Mouse (Mus musculus): ENCODE measurements around the gene St6gal1. TPM values are rescaled to one million over a fixed set of nuclear protein-coding genes. Genes with fewer than 3 reads are reported as not detected.
A peak's percentile ranks its signal among the peaks of the same experiment; 100 is the strongest.

St6gal1 gene
- total RNA-seq, 2 experiments from 2014 or later = 3.4 to 3.5 TPM

GRCm38 (mm10) chr16:23274606-23275310, 50.2 kb downstream of the St6gal1 start:
- no peak for DNase-seq

- DNase-seq = no peak
These were observed 51.1 kb downstream of the St6gal1 start for GRCm38 (mm10) chr16:23275661-23276060.

DNA sequence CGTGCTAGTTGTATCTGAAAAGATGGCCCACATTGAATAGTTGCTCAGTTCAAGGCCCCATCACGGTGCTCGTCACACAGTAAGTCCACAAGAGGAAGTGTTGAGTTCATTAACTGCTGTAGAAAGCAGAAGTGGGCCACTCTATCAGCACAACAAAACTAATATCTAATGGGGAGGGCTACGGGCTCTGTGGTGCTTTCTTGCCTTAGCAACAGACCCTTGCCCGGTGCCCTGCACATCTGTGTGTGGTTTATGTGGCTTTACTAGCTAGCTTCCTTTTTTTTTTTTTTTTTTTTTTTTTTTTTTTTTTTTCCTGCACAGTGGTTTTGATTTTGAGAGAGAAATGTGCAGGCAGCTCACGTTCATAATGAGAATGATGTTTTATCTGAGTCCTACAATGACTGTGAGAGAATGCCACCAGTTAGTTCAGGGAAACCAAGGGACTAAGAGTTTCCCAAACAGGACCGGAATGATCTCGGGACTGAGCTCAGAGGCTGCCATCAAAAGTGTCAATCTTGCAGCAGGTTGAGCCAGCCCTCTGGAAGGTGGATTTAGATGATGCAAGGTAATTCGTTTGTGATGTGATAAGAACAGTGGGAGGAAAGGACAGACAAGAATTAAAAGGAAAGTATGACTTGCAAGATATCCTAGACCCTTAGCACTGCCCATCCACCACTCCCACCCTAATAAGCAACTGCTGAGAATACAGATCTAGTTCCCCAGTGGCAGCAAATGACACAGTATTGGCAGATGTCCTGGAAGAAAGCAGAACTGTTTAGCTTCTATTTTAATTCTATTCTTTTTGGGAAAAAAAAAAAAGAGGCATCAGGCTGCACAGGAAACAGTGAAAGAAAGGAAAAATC, 55.6 kb downstream of the St6gal1 start:
- no peak for DNase-seq

DNA sequence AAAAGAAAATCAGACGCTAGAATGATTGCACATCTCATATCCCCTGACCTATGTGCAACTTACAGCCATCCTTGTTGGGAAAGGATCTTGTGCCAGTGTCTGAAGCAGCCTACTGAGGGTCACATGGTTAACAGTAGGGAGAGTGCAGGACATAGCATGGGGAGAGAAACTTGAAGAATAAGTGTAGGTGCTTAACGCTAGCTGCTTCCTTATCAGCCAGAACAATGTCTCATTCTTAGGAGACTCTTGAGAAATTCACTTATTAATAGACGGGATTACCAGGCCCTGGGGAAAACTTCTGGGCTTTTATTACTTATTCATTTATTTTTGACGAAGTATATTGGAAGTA, 56.2 kb downstream of the St6gal1 start:
- DNase-seq = no peak

DNA sequence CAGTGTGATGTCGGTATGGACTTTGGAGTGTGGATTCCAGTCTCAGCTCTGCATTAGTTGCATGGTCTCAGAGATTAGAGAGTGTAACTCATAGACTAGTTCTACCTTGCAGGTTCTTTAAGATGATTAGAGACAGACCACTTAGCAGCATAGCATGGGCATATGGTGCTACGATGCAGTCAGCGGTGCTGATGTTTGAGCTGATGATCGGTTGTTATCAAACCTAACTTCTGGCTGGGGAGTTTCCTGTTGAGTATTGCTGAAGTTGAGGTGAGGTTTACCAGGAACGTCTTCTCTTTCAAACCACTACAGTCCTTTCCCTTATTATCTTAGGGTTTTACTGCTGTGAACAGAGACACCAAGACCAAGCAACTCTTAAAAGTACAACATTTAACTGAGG, 57.7 kb downstream of the St6gal1 start:
- DNase-seq = no peak

DNA sequence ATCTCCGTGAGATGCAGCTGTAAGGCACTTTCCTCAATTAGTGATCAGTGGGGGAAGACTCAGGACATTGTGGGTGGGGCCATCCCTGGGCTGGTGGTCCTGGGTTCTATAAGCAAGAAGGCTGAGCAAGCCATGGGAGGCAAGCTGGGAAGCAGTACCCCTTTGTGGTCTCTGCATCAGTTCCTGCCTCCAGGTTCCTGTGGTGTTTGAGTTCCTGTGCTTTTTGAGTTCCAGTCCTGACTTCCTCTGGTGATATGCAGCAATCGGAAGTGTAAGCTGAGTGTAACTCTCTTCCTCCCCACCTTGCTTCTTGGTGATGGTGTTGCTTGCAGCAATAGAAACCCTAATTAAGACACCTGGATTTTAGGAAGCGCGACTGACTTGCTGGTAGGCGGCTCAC, 58.4 kb downstream of the St6gal1 start:
- DNase-seq = no peak

- no peak for DNase-seq
These were observed 59.1 kb downstream of the St6gal1 start for GRCm38 (mm10) chr16:23283677-23284076.

DNA sequence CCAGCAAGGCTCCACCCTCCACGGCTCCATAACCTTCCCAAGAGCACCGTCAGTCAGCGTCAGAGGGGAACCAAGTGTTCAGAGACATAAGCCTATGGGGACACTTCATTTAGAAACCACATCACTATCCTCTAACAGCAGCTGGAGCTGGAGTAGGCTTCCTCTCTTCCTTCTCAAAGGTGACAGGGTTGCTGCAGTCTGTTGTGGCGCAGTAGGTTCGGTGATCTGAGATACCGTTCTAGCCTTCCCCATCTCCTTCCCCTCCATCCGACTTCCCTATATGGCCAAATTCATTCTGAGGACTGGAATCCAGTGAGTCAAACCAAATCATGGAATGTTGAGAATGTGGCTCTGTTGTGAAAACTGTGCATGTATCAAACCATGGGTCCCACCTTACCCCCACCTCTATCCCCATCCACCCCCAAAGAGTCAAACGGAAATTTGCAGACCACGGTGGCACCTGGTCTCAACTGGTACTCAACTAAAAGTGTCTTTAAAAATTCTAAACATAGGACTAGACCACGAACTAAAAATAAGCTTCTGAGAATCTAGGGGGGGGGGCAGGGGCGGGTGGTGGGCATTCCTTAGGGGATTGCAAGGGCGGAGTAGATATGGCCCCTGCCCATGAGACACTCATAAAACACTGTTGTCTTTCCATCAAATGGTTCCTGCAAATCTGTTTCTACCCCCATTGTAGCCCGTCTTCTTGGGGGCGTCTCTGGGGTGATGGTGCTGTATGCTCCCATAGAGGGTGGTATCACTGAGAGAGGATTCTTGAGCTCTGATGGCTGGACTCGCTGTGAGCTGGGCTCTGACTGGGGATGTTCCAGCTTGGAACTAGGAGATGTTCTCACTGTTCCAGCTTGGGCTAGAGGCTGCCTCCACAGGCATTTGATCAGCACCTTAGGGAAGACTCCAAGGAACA, 60.2 kb downstream of the St6gal1 start:
- no peak for DNase-seq

GRCm38 (mm10) chr16:23286380-23287097, 62.0 kb downstream of the St6gal1 start:
- DNase-seq = no peak

DNA sequence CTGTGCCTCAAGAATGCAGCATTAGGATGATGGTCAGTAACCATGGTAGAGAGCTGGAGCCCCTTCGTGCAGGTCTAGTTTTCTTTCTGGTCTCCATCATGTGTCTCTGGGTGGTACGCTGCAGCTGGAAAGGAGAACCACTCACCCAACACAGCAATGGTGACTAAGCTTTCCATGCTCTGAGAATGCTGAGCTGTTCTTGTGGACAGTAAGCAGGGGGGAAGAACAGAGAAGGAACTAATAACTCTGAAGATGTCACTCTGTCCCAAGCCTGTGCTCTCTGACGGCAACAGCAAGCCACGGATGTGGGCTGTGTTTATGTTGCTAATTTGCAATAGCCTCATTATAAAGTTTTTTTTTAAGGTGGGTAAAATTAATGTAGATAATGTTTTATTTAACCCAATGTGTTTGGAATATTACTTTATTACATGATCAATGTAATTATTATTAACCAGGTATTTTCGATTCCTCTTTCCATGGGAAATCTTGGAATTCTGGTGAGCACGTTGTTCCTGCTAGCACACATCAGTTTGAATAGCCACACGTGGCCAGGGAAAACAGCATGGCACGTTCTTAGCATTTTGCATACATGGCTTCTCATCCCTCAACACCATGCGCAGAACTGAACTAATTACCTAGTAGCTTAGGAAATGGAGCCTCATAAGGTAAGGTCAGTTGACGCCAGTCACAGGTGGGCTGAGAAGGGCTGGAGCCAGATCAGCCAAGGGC, 62.9 kb downstream of the St6gal1 start:
- no peak for DNase-seq

DNA sequence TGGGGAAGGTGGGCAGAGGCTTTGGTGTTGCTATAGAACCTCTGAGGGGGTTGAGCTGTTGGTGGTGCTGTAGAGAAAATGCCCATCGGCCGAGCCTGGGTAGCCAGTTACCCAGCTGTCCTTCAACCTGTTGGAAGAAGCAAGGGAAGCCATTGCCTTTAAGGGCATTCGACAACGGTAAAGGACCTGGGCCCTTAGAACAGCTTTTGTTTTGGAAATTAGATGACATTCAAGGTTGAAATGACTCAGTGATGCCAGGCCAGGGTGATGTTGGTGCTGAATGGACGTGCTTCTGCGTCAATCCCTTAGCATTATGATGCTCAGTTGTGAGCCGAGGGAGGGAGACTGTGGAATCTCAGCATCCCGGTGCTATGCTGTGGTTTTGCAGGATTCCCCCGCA, 63.6 kb downstream of the St6gal1 start:
- no peak for DNase-seq

DNA sequence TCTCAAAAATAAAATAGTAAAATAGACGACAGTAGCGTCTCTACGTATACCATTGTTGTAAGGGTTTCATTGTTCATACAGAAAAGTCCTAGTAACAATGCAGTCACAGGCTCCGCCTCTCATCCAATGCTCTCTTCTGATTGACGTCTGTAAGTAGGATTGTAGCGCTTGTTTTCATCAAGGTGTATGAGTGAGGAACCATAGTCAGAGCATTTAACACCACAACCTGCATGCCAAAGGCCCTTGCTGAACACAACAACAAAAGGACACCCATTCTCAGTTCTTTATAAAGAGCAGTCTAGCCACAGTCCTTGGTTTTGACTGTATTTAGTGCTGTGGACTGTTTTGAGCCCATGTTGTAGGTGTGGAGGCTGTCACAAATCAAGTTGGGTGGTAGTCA, 64.9 kb downstream of the St6gal1 start:
- no peak for DNase-seq

- no peak for DNase-seq
These were observed 65.6 kb downstream of the St6gal1 start for GRCm38 (mm10) chr16:23290171-23290570.

DNA sequence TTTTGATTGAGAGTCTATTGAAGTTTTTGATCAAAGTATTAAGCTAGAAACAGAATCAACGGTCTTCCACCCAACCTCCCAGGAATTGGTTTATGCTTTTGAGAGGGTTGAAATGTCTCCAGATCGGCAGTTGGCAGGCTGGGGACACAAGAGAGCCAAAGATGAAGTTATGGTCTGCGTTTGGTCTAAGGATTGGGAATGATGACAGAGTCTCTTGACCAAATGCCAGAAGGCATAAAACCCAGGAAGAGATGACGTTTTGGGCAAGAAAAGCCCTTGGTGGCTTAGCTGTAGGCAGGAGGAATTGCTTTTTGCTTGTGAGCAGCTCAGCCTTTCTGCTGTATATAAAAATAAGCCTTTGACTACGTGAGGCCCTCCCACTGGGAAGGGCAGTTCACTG, 67.0 kb downstream of the St6gal1 start:
- DNase-seq = peak; percentile 72

- DNase-seq = no peak
These were observed 69.7 kb downstream of the St6gal1 start for GRCm38 (mm10) chr16:23294236-23294635.

DNA sequence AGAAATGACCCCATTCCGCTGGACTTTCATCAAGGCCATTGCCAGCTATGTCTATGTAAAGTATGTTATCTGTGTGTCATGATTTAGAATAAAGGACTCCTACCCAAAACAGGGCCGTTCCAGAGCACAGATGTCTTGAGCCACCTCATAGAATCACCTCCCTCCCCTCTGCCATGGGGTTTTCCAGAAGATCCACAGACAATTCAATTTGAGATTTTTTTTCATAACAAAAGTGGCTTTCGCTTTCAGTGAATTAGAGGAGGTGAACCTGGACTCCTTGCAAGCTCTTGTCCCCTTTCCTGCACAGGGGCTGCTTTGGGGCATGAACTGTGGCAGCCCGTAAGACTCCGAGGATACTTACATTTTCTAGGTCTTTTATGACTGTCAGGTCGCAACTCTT, 70.2 kb downstream of the St6gal1 start:
- no peak for DNase-seq

DNA sequence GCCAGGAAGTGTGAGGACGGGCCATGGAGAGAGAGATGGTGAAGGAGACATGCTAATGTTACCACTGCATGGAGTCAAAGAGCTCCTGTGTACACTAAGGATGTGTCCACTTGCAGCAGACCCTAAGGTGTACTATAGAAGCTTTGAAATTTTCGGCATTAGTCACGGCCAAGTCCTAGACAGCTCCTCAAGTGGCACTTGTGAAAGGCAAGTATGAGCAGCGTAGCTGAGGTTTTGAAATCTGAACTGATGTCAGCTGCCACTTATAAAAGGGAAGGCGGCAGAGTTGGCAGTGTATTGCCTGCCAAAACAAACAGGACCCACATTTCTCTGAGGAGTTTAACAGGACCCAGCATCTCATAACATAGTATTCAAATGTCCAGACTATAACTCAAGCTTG, 71.2 kb downstream of the St6gal1 start:
- DNase-seq = no peak

DNA sequence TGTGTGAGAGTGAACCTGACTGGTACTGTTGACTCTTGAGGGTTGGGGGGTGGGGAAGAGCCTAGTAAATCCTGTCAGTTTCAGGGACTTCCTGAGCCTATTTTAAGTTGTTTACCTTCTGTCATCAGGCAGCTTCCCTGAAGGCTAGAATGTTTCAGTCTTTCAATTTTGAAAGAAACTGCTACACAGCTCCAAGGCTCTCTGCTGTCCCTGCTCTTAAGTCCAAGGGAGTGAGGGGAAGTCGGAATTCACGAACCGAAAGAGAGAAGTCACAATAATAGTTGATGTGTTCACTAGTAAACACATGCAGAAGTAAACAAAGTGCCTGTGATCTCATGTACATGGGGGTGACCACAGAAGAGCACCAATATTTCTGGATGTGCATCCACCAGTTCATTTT, 72.2 kb downstream of the St6gal1 start:
- DNase-seq = no peak

GRCm38 (mm10) chr16:23298441-23298840, 73.9 kb downstream of the St6gal1 start:
- no peak for DNase-seq

GRCm38 (mm10) chr16:23298911-23299310, 74.4 kb downstream of the St6gal1 start:
- no peak for DNase-seq
